Mouse (Mus musculus) kidney, embryonic 15.5 days (tissue): Measurements from ENCODE around the gene Cmtm8. TPM values are rescaled to one million over a fixed set of nuclear protein-coding genes. Genes with fewer than 3 reads are reported as not detected.
A peak's percentile ranks its signal among the peaks of the same experiment; 100 is the strongest.

ENCODE experiments used
- ATAC-seq: fragments of 200-750 bp; cut with Nextera tagmentation; replicated peaks from 2 replicates; pipeline ENCODE4 v1.8.0; 2017; ENCODE audit warnings: moderate TSS enrichment; ENCODE audit not compliant: low FRiP score
- H3K27ac ChIP-seq: fragments of 300-500 bp; sonication (generic); 2 replicates; pipeline ENCODE4 v1.5.1; 2015; ENCODE audit warnings: mild to moderate bottlenecking, inconsistent platforms
- H3K27me3 ChIP-seq: fragments of 300-500 bp; sonication (generic); 2 replicates; pipeline ENCODE4 v1.6.1; 2015; ENCODE audit warnings: inconsistent platforms
- H3K36me3 ChIP-seq: fragments of 300-500 bp; sonication (generic); 2 replicates; pipeline ENCODE4 v1.6.1; 2015; ENCODE audit warnings: inconsistent platforms
- H3K4me1 ChIP-seq: fragments of 300-500 bp; sonication (generic); 2 replicates; pipeline ENCODE4 v1.6.1; 2015; ENCODE audit warnings: inconsistent platforms
- H3K4me2 ChIP-seq: fragments of 300-500 bp; sonication (generic); 2 replicates; pipeline ENCODE4 v1.6.1; 2015; ENCODE audit warnings: moderate library complexity, mild to moderate bottlenecking, inconsistent platforms
- H3K4me3 ChIP-seq: fragments of 300-500 bp; sonication (generic); replicated peaks from 2 replicates; pipeline ENCODE4 v1.5.1; 2015; ENCODE audit warnings: mild to moderate bottlenecking, inconsistent platforms
- H3K9ac ChIP-seq: fragments of 300-500 bp; sonication (generic); 2 replicates; pipeline ENCODE4 v1.6.1; 2015; ENCODE audit warnings: mild to moderate bottlenecking, inconsistent platforms
- H3K9me3 ChIP-seq: fragments of 300-500 bp; sonication (generic); replicated peaks from 2 replicates; pipeline ENCODE4 v1.6.1; 2016; ENCODE audit warnings: inconsistent platforms
- WGBS: fragments of 180-500 bp; shearing (Covaris S2); methylation state at CpG from one replicate; pipeline ENCODE4 v1.1.7; 2015; ENCODE audit warnings: mixed read lengths; 5-methylcytosine and 5-hydroxymethylcytosine counted together
- polyA plus RNA-seq: library from polyadenylated mRNA; unstranded; fragments of >200 nt; fragmentation: Nextera tagmentation; extraction: Ambion mirVana; gene quantifications from 2 replicates; pipeline ENCODE4 v1.2.1, GENCODE M21; 2015

Gene Cmtm8
- polyA plus RNA-seq, 1 experiment from 2014 or later: 38.8 TPM

DNA sequence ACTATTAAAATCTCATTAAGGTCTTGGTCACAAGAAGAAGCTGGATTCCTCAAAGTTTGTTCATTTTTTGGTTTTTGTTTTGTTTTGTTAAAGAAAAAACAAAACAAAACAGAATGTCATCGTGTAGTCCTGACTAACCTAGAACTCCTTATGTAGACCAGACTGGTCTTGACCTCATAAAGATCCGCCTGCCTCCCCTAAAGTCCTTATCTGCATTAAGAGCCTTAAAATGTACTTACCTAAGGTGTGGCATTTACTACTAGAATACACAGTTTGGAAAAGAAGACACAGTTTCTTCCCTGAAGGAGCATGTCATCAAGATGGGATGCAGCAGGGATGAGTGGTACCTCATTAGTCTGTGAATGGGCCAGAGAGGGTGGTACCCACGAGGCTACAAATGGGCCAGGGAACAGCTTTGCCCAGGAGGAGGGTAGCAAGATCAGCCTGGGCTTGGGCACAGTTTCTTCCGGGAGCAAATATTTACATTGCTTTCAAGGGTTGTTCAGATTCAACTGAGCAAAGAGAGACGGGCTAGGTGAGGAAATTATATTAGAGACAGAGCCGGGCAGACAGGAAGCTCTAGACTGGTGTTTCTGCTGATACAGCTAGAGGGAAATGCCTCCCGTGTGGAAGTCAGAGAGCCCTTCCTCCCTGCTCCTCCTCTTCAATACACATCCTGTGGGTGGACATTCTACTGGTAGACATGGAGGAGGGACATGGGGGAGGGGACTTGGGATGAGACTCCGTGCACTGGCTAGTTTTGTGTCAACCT is 7.6 kb upstream of the Cmtm8 start:
- peak overlapping the region; percentile 20; the same call in 1 of the 2 replicates for H3K27ac ChIP-seq
- H3K9ac ChIP-seq: no peak overlapping the region
- H3K4me1 ChIP-seq: peaks cover 11% of the 10 kb centered on the region
- ATAC-seq: no peak
- 0 out of 2 replicates have a peak, but pooled peaks cover 5% of the 10 kb centered on the region for H3K27me3 ChIP-seq
- H3K9me3 ChIP-seq: no peaks in the 10 kb centered on the region
- no peaks in the 10 kb centered on the region for H3K36me3 ChIP-seq
- H3K4me2 ChIP-seq: no peak overlapping the region
- no peak overlapping the region for H3K4me3 ChIP-seq
- WGBS: 62% methylated on average over 8 of the region's 8 CpGs

GRCm38 (mm10) chr9:114843634-114844016 is 331 bp downstream of the Cmtm8 start:
- Histone ChIP-seq H3K36me3 (no peaks in the 10 kb centered on the region), H3K4me3 (peak overlapping the region; percentile 66), H3K27ac (peak overlapping the region; percentile 72), H3K4me1 (peaks cover 25% of the 10 kb centered on the region), H3K4me2 (peak overlapping the region; percentile 83), H3K27me3 (peaks cover 12% of the 10 kb centered on the region; the same call in 1 of the 2 replicates), H3K9ac (peak overlapping the region; percentile 52), H3K9me3 (no peaks in the 10 kb centered on the region)
- WGBS: under 1% methylated on average over 40 of the region's 40 CpGs
- peak; percentile 60 for ATAC-seq

- Histone ChIP-seq H3K4me1 (peaks cover 25% of the 10 kb centered on the region), H3K9me3 (no peaks in the 10 kb centered on the region), H3K27ac (no peak overlapping the region), H3K4me2 (peak overlapping the region; percentile 83), H3K4me3 (peak overlapping the region; percentile 66), H3K9ac (peak overlapping the region; percentile 52), H3K36me3 (no peaks in the 10 kb centered on the region), H3K27me3 (peaks cover 12% of the 10 kb centered on the region; the same call in 1 of the 2 replicates)
- no peak for ATAC-seq
- WGBS: 40% methylated on average over 9 of the region's 9 CpGs
Measured at GRCm38 (mm10) chr9:114842886-114843285, 1.1 kb downstream of the Cmtm8 start.

DNA sequence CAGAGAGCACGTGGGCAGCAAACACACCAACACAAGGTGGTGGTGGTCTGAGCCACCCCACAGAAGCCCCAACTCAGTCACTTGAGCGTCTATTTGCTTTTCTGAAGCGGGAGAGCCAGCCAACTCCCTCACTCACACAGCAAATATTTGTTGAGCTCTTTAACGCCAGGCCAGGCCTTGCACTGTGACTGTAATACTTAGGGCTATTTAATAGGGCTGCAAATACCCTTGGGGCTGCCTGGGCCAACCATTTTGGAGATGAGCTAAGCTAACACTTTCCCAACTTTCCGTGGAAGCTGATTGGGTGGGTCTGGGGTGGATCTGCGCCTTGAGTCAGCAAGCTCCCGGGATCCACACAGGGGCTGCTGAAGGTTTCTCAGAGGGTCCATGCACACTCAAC is 1.7 kb downstream of the Cmtm8 start:
- Histone ChIP-seq H3K36me3 (no peaks in the 10 kb centered on the region), H3K9ac (no peak overlapping the region), H3K4me1 (peaks cover 25% of the 10 kb centered on the region), H3K27me3 (peaks cover 12% of the 10 kb centered on the region; the same call in 1 of the 2 replicates), H3K27ac (no peak overlapping the region), H3K4me2 (peak overlapping the region; percentile 83), H3K4me3 (peak overlapping the region; percentile 66), H3K9me3 (no peaks in the 10 kb centered on the region)
- ATAC-seq: no peak
- 80% methylated on average over 7 of the region's 7 CpGs for WGBS

- ATAC-seq: no peak
- no peaks in the 10 kb centered on the region for H3K9me3 ChIP-seq
- H3K9ac ChIP-seq: no peak overlapping the region
- H3K27ac ChIP-seq: no peak overlapping the region
- WGBS: 72% methylated on average over 5 of the region's 5 CpGs
- H3K4me2 ChIP-seq: no peak overlapping the region
- H3K4me1 ChIP-seq: peaks cover 18% of the 10 kb centered on the region
- no peak overlapping the region for H3K4me3 ChIP-seq
- H3K36me3 ChIP-seq: no peaks in the 10 kb centered on the region
- peaks cover 8% of the 10 kb centered on the region; the same call in 1 of the 2 replicates for H3K27me3 ChIP-seq
Measured at GRCm38 (mm10) chr9:114838870-114839269, 5.1 kb downstream of the Cmtm8 start.

GRCm38 (mm10) chr9:114831527-114831926 is 12.4 kb downstream of the Cmtm8 start:
- 19% methylated on average over 6 of the region's 6 CpGs for WGBS
- H3K9ac ChIP-seq: no peak overlapping the region
- no peak for ATAC-seq
- no peaks in the 10 kb centered on the region for H3K9me3 ChIP-seq
- no peak overlapping the region for H3K4me3 ChIP-seq
- peak overlapping the region; percentile 19; the same call in 1 of the 2 replicates for H3K27ac ChIP-seq
- peaks cover 34% of the 10 kb centered on the region for H3K4me1 ChIP-seq
- H3K36me3 ChIP-seq: no peaks in the 10 kb centered on the region
- no peaks in the 10 kb centered on the region for H3K27me3 ChIP-seq
- H3K4me2 ChIP-seq: no peak overlapping the region

DNA sequence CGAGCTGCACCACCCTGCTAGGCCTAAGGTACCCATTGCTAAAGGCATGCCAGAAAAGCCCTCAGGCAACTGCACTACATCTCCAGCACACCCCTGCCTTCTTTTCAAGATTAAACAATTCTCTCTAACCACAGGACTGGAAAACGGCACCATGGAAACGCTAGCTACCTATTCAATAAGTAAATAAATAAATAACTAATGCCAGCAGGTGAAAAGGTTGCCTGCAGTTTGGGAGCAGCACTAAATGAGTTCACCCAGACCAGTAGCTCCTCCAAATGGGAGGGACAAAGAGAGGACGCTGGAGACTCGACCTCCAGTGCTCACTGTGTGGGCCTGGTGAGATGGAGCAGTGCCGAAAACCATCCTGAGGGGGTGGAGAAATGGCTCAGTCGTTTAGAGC is 13.6 kb downstream of the Cmtm8 start:
- no peaks in the 10 kb centered on the region for H3K27me3 ChIP-seq
- H3K27ac ChIP-seq: no peak overlapping the region
- H3K4me2 ChIP-seq: no peak overlapping the region
- no peak overlapping the region for H3K9ac ChIP-seq
- no peak overlapping the region for H3K4me3 ChIP-seq
- H3K9me3 ChIP-seq: no peaks in the 10 kb centered on the region
- H3K4me1 ChIP-seq: peaks cover 34% of the 10 kb centered on the region
- no peak for ATAC-seq
- 42% methylated on average over 7 of the region's 7 CpGs for WGBS
- H3K36me3 ChIP-seq: no peaks in the 10 kb centered on the region

DNA sequence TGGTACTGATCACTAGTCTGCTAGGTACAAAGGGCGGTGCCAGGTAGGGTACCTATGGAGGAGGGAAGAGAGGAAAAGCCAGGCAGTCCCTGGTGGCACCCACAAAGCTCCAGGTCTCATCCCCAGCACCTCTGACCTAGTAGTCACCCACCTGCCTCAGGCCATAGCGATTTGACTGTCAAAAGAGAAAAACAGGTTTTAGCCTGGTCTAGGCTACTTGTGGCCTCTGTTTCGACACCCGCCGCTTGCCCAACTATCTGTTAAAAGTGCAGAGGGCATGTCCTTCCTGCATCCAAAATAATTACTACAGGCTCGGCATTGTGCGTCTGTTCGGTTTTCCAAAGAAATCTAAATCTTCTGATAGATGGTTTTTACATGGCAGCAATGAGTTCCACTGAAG is 14.3 kb downstream of the Cmtm8 start:
- Histone ChIP-seq H3K9ac (no peak overlapping the region), H3K36me3 (no peaks in the 10 kb centered on the region), H3K27me3 (no peaks in the 10 kb centered on the region), H3K27ac (no peak overlapping the region), H3K4me3 (no peak overlapping the region), H3K4me1 (peaks cover 34% of the 10 kb centered on the region), H3K4me2 (no peak overlapping the region), H3K9me3 (no peaks in the 10 kb centered on the region)
- ATAC-seq: no peak
- WGBS: 78% methylated on average over 8 of the region's 8 CpGs

GRCm38 (mm10) chr9:114828377-114828776 is 15.6 kb downstream of the Cmtm8 start:
- Histone ChIP-seq H3K36me3 (no peaks in the 10 kb centered on the region), H3K4me2 (no peak overlapping the region), H3K27me3 (no peaks in the 10 kb centered on the region), H3K27ac (no peak overlapping the region), H3K4me3 (no peak overlapping the region), H3K4me1 (peaks cover 34% of the 10 kb centered on the region), H3K9me3 (no peaks in the 10 kb centered on the region), H3K9ac (no peak overlapping the region)
- no peak for ATAC-seq
- 96% methylated on average over 6 of the region's 6 CpGs for WGBS

DNA sequence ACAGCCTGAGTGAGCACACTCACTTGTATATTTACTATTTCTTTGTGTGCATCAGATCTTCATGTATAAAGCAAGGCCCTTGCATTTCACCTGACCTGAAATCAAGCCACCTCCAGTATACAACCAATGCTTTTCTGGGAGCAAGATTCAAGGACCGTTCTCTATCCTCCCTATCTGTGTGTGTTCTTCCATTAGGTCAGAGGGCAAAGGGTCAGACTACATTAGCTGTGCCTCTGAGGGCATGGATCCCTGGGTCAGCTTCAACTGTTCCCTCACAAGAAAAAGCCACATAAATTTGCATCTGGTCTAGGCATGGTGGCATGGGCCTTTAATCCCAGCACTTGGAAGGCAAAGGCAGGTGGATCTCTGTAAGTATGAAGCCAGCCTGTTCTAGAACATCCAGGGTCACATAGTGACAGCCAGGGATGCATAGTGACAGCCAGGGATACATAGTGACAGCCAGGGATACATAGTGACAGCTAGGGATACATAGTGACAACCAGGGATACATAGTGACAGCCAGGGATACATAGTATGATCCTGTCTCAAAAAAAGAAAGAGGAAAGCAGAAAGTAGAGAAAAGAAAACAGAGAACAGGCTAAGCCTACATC is 16.6 kb downstream of the Cmtm8 start:
- Histone ChIP-seq H3K4me1 (peaks cover 32% of the 10 kb centered on the region), H3K27me3 (no peaks in the 10 kb centered on the region), H3K9ac (no peak overlapping the region), H3K9me3 (no peaks in the 10 kb centered on the region), H3K27ac (no peak overlapping the region), H3K4me2 (no peak overlapping the region), H3K4me3 (no peak overlapping the region), H3K36me3 (no peaks in the 10 kb centered on the region)
- WGBS: 58% methylated on average over 1 of the region's 1 CpGs
- no peak for ATAC-seq

DNA sequence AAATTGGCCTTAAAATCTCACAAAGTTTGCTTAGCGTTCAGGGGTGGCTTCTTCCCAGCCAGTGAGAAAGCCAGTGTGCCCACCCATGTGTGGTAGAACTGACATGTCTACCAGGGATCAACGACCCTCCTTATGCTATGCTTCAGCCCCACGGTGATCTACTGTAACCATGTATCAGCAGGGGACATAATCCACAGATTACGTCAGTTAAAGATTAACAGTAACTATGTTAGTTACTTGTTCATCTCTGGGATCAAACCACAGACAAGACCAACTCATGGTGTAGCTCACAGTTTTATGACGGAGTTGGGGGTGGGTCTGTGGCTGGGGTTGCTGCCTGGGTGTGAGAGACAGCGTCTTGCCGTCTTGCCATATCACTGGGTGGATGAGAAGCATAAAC is 19.8 kb downstream of the Cmtm8 start:
- Histone ChIP-seq H3K9ac (no peak overlapping the region), H3K27me3 (no peaks in the 10 kb centered on the region), H3K4me1 (peaks cover 15% of the 10 kb centered on the region), H3K4me2 (no peak overlapping the region), H3K27ac (no peak overlapping the region), H3K36me3 (no peaks in the 10 kb centered on the region), H3K9me3 (no peaks in the 10 kb centered on the region), H3K4me3 (no peak overlapping the region)
- WGBS: 88% methylated on average over 7 of the region's 7 CpGs
- no peak for ATAC-seq

- Histone ChIP-seq H3K4me3 (no peak overlapping the region), H3K4me2 (no peak overlapping the region), H3K27me3 (no peaks in the 10 kb centered on the region), H3K9ac (no peak overlapping the region), H3K27ac (no peak overlapping the region), H3K4me1 (peaks cover 12% of the 10 kb centered on the region), H3K36me3 (no peaks in the 10 kb centered on the region), H3K9me3 (no peaks in the 10 kb centered on the region)
- WGBS: 61% methylated on average over 15 of the region's 15 CpGs
- no peak for ATAC-seq
Measured at GRCm38 (mm10) chr9:114821548-114822289, 22.2 kb downstream of the Cmtm8 start.
